ENCODE assay signal across 7 mouse cellular contexts in genomic region chr19:37375755-37376615, GRCm38 (mm10). TPM values are rescaled to one million over a fixed set of nuclear protein-coding genes. Genes with fewer than 3 reads are reported as not detected.
DNase-seq lines count a peak whose midpoint lies in the region; ATAC-seq lines count a peak whose summit lies in the region.

Gene Kif11 (plus strand): TSS chr19:37376403.

- DNase-seq in adrenal gland, postnatal 14 days: peak; percentile 99
- DNase-seq in embryonic facial prominence, embryonic 11.5 days (ENCODE audit: low spot score): peak; percentile 97
- peak; percentile 97 for DNase-seq in kidney, adult 11 months
- DNase-seq in limb, embryonic 10.5 days (ENCODE audit: low spot score): peak; percentile 93
- DNase-seq in spleen, adult 12 weeks (ENCODE audit: low spot score): peak; percentile 95

- under 1% methylated on average over 73 of the region's 73 CpGs for WGBS in embryonic facial prominence, embryonic 11.5 days
- WGBS in limb, embryonic 10.5 days: under 1% methylated on average over 73 of the region's 73 CpGs
- WGBS in midbrain, embryonic 13.5 days: under 1% methylated on average over 73 of the region's 73 CpGs

- no peaks in the 10 kb centered on the region for H3K9me3 ChIP-seq in embryonic facial prominence, embryonic 11.5 days (replicated peaks; ENCODE audit: control insufficient read depth, low read length)
- H3K9me3 ChIP-seq in limb, embryonic 10.5 days (replicated peaks): no peaks in the 10 kb centered on the region
- no peaks in the 10 kb centered on the region for H3K9me3 ChIP-seq in midbrain, embryonic 13.5 days

- no peaks in the 10 kb centered on the region for H3K4me1 ChIP-seq in embryonic facial prominence, embryonic 11.5 days (ENCODE audit: control insufficient read depth, insufficient read depth, low read length)
- peaks cover 18% of the 10 kb centered on the region for H3K4me1 ChIP-seq in limb, embryonic 10.5 days
- H3K4me1 ChIP-seq in midbrain, embryonic 13.5 days (replicated peaks): peaks cover 25% of the 10 kb centered on the region

- peak within 1 kb of the TSS; percentile 80 for H3K9ac ChIP-seq in embryonic facial prominence, embryonic 11.5 days (replicated peaks; ENCODE audit: low read length)
- peak within 1 kb of the TSS; percentile 73 for H3K9ac ChIP-seq in midbrain, embryonic 13.5 days (replicated peaks)

- H3K4me3 ChIP-seq in embryonic facial prominence, embryonic 11.5 days (ENCODE audit: low read depth, low read length): peak within 1 kb of the TSS; percentile 80
- peak within 1 kb of the TSS; percentile 96 for H3K4me3 ChIP-seq in limb, embryonic 10.5 days
- H3K4me3 ChIP-seq in midbrain, embryonic 13.5 days (replicated peaks): peak within 1 kb of the TSS; percentile 82

- H3K27me3 ChIP-seq in embryonic facial prominence, embryonic 11.5 days (ENCODE audit: control insufficient read depth, insufficient read depth, low read length): no peaks in the 10 kb centered on the region
- no peaks in the 10 kb centered on the region for H3K27me3 ChIP-seq in limb, embryonic 10.5 days (ENCODE audit: low read depth, poor library complexity, severe bottlenecking)
- H3K27me3 ChIP-seq in midbrain, embryonic 13.5 days: no peaks in the 10 kb centered on the region

- no peaks in the 10 kb centered on the region for H3K36me3 ChIP-seq in embryonic facial prominence, embryonic 11.5 days (replicated peaks; ENCODE audit: control insufficient read depth, insufficient read depth, low read depth, low read length)
- peaks cover 17% of the 10 kb centered on the region for H3K36me3 ChIP-seq in limb, embryonic 10.5 days
- H3K36me3 ChIP-seq in midbrain, embryonic 13.5 days: no peaks in the 10 kb centered on the region

- peak within 1 kb of the TSS; percentile 52 for H3K4me2 ChIP-seq in embryonic facial prominence, embryonic 11.5 days (ENCODE audit: low read depth, low read length)
- peak within 1 kb of the TSS; percentile 84 for H3K4me2 ChIP-seq in midbrain, embryonic 13.5 days (replicated peaks)

- H3K27ac ChIP-seq in embryonic facial prominence, embryonic 11.5 days (replicated peaks; ENCODE audit: low read depth, low read length): peak within 1 kb of the TSS; percentile 89
- peak within 1 kb of the TSS; percentile 97 for H3K27ac ChIP-seq in limb, embryonic 10.5 days
- H3K27ac ChIP-seq in midbrain, embryonic 13.5 days: peak within 1 kb of the TSS; percentile 89

- peak; percentile 98 for ATAC-seq in embryonic facial prominence, embryonic 11.5 days (replicated peaks; ENCODE audit: insufficient number of reproducible peaks, low FRiP score, low TSS enrichment, low read depth)
- ATAC-seq in granulocyte monocyte progenitor cell, adult 5-6 weeks (replicated peaks; ENCODE audit: poor library complexity, severe bottlenecking): peak; percentile 94
- peak; percentile 100 for ATAC-seq in midbrain, embryonic 13.5 days

RNA-seq across cellular contexts. Expression of gene Kif11, which starts in this region (rescaled TPM):
- total RNA-seq in adrenal gland, postnatal 14 days (2021): 10.3 and 12.5 TPM in 2 replicates
- 97.4 and 110 TPM in 2 replicates for polyA plus RNA-seq in embryonic facial prominence, embryonic 11.5 days (2014; fragmentation: Nextera tagmentation; extraction: Ambion mirVana)
- total RNA-seq in granulocyte monocyte progenitor cell, adult 5-6 weeks (2014; fragmentation: Nextera tagmentation): 35.6 and 53.8 TPM in 2 replicates
- 155 and 184 TPM in 2 replicates for total RNA-seq in granulocyte monocyte progenitor cell, adult 5-6 weeks (2017)
- 73.1 and 88.0 TPM in 2 replicates for polyA plus RNA-seq in limb, embryonic 10.5 days (2016; fragmentation: Nextera tagmentation; extraction: Ambion mirVana)
- polyA plus RNA-seq in midbrain, embryonic 13.5 days (2015; fragmentation: Nextera tagmentation; extraction: Ambion mirVana): 27.1 and 29.0 TPM in 2 replicates

Comparison
In these comparisons a context has a peak if more than half of its experiments do, and no peak if none do; other contexts are left out.
1. Peak in every context shown above with its lines: DNase-seq, ATAC-seq, H3K4me3 ChIP-seq and H3K27ac ChIP-seq.